Mouse (Mus musculus): ENCODE measurements around the gene Btf3l4.

The Btf3l4 gene

DNA sequence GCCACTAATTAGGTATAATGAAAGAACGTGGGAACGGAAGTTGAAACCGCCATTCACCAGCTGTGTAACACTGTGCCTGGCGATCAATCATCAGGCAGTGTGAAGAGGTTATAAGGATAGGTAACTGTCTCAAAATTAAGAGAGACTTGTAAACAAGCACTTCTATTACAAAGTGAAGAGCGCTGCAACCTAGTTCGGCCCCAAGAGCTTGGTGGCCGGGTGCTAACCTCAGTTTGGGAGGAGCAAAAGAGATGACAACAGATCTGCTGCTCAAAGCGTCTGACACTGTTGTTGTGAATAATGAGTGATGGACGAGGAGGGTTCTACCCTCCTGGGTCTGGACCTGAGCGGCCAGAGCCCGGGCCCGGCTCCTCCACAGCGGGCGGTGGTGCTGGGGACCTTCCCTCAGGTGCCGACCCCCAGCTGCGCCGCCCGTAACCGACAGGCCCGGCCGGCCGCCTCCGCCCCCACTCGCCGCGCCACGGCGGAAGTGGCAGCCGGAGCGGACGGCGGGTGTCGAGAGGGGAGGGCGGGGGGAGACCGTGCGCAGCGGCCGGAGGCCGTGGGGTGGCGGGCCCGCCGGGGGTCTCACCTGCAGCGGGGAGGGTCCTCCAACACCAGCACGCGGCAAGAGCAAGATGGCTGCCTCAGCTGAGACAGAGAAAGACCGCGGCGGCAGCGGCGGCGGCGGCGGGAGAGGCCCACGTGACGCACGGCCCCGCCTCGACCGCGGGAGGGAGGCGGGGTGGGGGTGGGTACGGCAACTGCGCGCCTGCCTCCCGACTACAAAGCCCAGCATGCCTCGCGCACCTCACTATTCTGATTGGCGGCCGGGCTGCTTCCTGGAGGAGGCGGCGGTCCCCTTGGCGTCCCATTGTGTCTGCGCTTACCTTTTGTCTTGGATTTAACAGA lies at the start of gene Btf3l4:
Gene Btf3l4 (minus strand): TSS at position 699 of the 912 bp plus-strand sequence.
- CTCF ChIA-PET = interaction anchor here in 1 of 4 experiments (0.5 to 1.1 kb wide), 3 partner anchors 37 to 284 kb away, joined by 3 to 4 read pairs (median 3); no protein-coding TSS in a partner anchor

GRCm38 (mm10) chr4:108878963-108879822 lies 45.8 kb upstream of the Btf3l4 start, which contains the start of gene Rab3b:
Gene Rab3b, plus strand, starts transcription at chr4:108879063.
- POLR2A ChIA-PET = interaction anchor here (0.9 to 2.4 kb wide), 18 partner anchors 9 to 194 kb away, joined by 3 to 10 read pairs (median 4); partner anchors contain the start of genes Btf3l4 (in 2 of the 4), Nrd1 (in 2 of the 4), A730015C16Rik (in 1 of the 4) and Kti12 (in 1 of the 4)

More for the DNA sequence above, at the start of gene Btf3l4:
- POLR2A ChIA-PET = interaction anchor here (0.6 to 10.4 kb wide), 65 partner anchors 9 to 999 kb away, joined by 3 to 199 read pairs (median 4); partner anchors contain the start of genes Kti12 (in 4 of the 4), A730015C16Rik (in 3 of the 4), Cc2d1b (in 3 of the 4) and Zfyve9 (in 3 of the 4)

GRCm38 (mm10) chr4:108877901-108878300 lies 44.5 kb upstream of the Btf3l4 start:
- CTCF ChIA-PET = interaction anchor here in 1 of 4 experiments (0.6 to 2.3 kb wide), 2 partner anchors 8 to 12 kb away, joined by 3 to 10 read pairs; no protein-coding TSS in a partner anchor
- POLR2A ChIA-PET = interaction anchor here in 3 of 4 experiments (0.7 to 2.4 kb wide), 6 partner anchors 22 to 340 kb away, joined by 3 to 10 read pairs (median 5); partner anchors contain the start of gene Btf3l4 (in 1 of the 3)

More at GRCm38 (mm10) chr4:108878963-108879822, 45.8 kb upstream of the Btf3l4 start, which contains the start of gene Rab3b:
- CTCF ChIA-PET = interaction anchor here in 2 of 4 experiments (0.7 to 2.3 kb wide), 3 partner anchors 9 to 49 kb away, joined by 3 to 10 read pairs (median 5); no protein-coding TSS in a partner anchor

DNA sequence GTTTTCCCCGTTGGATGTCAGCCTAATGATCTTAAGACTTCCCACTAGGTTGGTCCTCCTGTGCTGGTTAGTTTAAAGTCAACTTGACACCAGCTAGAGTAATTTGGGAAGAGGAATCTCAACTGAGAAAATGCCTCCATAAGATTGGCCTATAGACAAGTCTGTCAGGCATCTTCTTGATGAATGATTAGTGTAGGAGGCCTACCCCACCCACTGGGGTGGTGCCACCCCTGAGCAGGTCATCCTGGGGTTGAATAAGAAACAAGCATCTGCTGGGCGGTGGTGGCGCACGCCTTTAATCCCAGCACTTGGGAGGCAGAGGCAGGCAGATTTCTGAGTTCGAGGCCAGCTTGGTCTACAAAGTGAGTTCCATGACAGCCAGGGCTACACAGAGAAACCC lies 40.3 kb upstream of the Btf3l4 start:
- ChIA-PET POLR2A (interaction anchor here in 1 of 4 experiments (0.9 kb wide), 1 partner anchor 39 kb away, joined by 3 read pairs; the partner anchor contains the start of gene Txndc12), CTCF (no interaction called here)

DNA sequence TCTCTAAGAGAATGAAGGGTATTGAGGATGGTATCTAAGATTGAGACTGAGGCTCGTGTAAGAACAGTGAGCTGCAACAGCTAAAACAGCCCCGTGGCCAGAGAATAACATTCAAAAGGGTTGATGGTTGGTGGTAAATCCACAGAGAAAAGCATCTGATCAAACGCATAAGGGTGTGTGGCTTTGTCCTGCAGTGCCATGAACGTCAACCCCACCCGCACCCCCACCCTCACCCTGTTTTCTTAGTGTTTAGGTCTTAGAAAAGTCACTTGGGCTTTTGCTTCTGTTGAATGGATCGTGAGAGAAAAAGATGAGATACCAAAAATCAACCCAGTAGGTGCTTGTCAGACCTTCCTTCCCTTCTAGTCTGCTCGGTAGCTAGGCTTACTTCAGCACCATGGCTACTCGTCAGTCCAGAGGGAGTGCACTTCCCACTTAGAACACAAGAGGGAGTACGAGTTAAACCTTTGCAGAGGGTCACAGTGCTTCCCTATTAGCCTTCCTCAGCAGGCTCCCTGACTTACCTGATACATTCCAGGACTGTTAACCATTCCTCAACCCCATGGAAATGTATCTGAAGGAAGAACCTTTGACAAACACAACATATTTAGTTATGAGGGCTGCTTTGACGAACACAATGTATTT lies 36.4 kb upstream of the Btf3l4 start:
- ChIA-PET CTCF (interaction anchor here (0.5 to 2.3 kb wide), 35 partner anchors 9 to 1066 kb away, joined by 3 to 11 read pairs (median 4); partner anchors contain the start of genes Btf3l4 (in 1 of the 4), Kti12 (in 1 of the 4) and Rab3b (in 1 of the 4)), POLR2A (interaction anchor here in 3 of 4 experiments (0.6 to 2.2 kb wide), 14 partner anchors 9 to 1062 kb away, joined by 3 to 11 read pairs (median 4); no protein-coding TSS in a partner anchor)

- ChIA-PET POLR2A (interaction anchor here in 1 of 4 experiments (0.5 to 0.8 kb wide), 2 partner anchors 18 to 106 kb away, joined by 3 read pairs; partner anchors contain the start of gene A730015C16Rik), CTCF (interaction anchor here in 1 of 4 experiments (0.6 kb wide), 1 partner anchor 11 kb away, joined by 4 read pairs; no protein-coding TSS in a partner anchor)
Measured at GRCm38 (mm10) chr4:108866806-108867205, 33.4 kb upstream of the Btf3l4 start.

DNA sequence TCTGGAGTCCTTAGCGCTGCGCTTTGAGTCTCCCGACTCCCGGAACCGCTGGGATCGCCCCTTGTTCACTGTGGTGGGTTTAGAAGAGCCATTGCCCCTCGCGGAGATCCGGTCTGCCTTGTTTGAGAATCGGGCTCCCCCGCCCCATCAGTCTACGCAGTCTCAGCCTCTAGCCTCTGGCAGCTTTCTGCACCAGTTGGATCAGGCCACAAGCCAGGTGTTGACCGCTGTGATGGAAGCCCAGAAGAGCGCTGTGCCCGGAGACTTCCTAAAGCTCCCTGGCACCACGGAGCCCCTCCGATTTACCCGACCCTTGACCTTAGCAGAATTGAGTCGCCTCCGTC lies 15.1 kb upstream of the Btf3l4 start, which contains the start of gene A730015C16Rik:
Gene A730015C16Rik (minus strand): TSS at position 115 of the 344 bp plus-strand sequence.
- POLR2A ChIA-PET = interaction anchor here in 3 of 4 experiments (0.7 to 9.1 kb wide), 23 partner anchors 8 to 353 kb away, joined by 3 to 199 read pairs (median 4); partner anchors contain the start of genes Btf3l4 (in 3 of the 3) and Txndc12 (in 3 of the 3)
- CTCF ChIA-PET = no interaction called here

DNA sequence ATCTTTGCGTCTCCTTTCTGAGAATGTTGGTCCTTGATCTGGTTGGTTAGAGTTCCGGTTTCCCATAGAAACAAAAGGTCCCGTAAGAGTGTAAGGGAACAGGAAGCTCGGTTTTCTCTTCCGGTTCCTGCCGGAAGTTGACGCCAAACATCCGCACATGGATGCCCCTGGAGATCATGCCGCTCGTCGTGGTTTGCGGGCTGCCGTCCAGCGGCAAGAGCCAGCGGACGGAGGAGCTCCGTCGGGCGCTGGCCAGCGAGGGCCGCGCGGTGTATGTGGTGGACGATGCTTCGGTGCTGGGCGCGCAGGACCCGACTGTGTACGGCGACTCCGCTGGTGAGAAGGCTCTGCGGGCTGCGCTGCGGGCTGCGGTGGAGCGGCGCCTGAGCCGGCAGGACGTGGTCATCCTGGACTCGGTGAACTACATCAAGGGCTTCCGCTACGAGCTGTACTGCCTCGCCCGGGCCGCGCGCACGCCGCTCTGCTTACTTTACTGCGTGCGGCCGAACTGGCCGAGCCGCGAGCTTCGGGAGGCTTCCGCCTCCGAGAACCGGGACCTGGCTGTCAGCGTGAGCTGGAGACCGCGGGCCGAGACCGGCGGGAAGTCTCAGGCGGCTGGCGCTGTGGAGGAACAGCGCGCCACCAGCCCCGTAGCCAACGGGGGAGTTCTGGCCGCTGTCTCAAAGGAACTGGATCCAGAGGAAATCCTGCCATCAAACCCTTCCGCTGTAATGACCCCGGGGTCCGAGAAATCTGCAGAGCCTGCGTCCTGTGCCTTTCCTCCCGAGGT lies 14.5 kb upstream of the Btf3l4 start, which contains the start of gene Kti12:
Gene Kti12 (plus strand): TSS at position 71 of the 790 bp plus-strand sequence.
- POLR2A ChIA-PET = interaction anchor here (0.7 to 9.1 kb wide), 27 partner anchors 9 to 354 kb away, joined by 3 to 199 read pairs (median 4); partner anchors contain the start of genes Btf3l4 (in 4 of the 4), Txndc12 (in 4 of the 4), Cc2d1b (in 1 of the 4) and Orc1 (in 1 of the 4)

GRCm38 (mm10) chr4:108845824-108846569 lies 12.6 kb upstream of the Btf3l4 start:
- ChIA-PET POLR2A (interaction anchor here in 2 of 4 experiments (0.7 to 9.1 kb wide), 6 partner anchors 9 to 586 kb away, joined by 3 to 199 read pairs (median 16); partner anchors contain the start of genes Btf3l4 (in 2 of the 2) and Txndc12 (in 2 of the 2)), CTCF (no interaction called here)

More for the DNA sequence above, 14.5 kb upstream of the Btf3l4 start, which contains the start of gene Kti12:
- CTCF ChIA-PET = interaction anchor here in 2 of 4 experiments (0.6 to 1.5 kb wide), 3 partner anchors 22 to 430 kb away, joined by 3 to 4 read pairs (median 3); no protein-coding TSS in a partner anchor

- CTCF ChIA-PET = no interaction called here
- POLR2A ChIA-PET = interaction anchor here (0.5 to 9.1 kb wide), 11 partner anchors 8 to 133 kb away, joined by 3 to 199 read pairs (median 3); partner anchors contain the start of genes Txndc12 (in 4 of the 4) and Btf3l4 (in 3 of the 4)
Measured at GRCm38 (mm10) chr4:108843336-108843735, 9.9 kb upstream of the Btf3l4 start.

GRCm38 (mm10) chr4:108841920-108842578 lies 8.6 kb upstream of the Btf3l4 start:
- POLR2A ChIA-PET = interaction anchor here in 2 of 4 experiments (0.8 to 9.1 kb wide), 5 partner anchors 7 to 191 kb away, joined by 3 to 199 read pairs (median 4); partner anchors contain the start of genes Btf3l4 (in 2 of the 2) and Txndc12 (in 2 of the 2)
- CTCF ChIA-PET = no interaction called here

GRCm38 (mm10) chr4:108838031-108838430 lies 4.6 kb upstream of the Btf3l4 start:
- ChIA-PET CTCF (interaction anchor here in 2 of 4 experiments (0.6 to 0.8 kb wide), 3 partner anchors 147 to 794 kb away, joined by 3 to 5 read pairs (median 3); no protein-coding TSS in a partner anchor), POLR2A (interaction anchor here (0.6 to 10.4 kb wide), 10 partner anchors 7 to 441 kb away, joined by 3 to 199 read pairs (median 4); partner anchors contain the start of genes Kti12 (in 4 of the 4) and A730015C16Rik (in 3 of the 4))

- CTCF ChIA-PET = no interaction called here
- POLR2A ChIA-PET = interaction anchor here in 2 of 4 experiments (1.0 to 10.4 kb wide), 10 partner anchors 10 to 367 kb away, joined by 3 to 199 read pairs (median 4); partner anchors contain the start of genes A730015C16Rik (in 2 of the 2), Kti12 (in 2 of the 2) and Nrd1 (in 1 of the 2)
Measured at GRCm38 (mm10) chr4:108835496-108835895, 2.1 kb upstream of the Btf3l4 start.

GRCm38 (mm10) chr4:108834971-108835311 lies 1.5 kb upstream of the Btf3l4 start:
- ChIA-PET CTCF (interaction anchor here in 3 of 4 experiments (0.7 kb wide), 3 partner anchors 11 to 1517 kb away, joined by 3 to 4 read pairs (median 3); no protein-coding TSS in a partner anchor), POLR2A (interaction anchor here (0.6 to 10.4 kb wide), 43 partner anchors 8 to 947 kb away, joined by 3 to 199 read pairs (median 5); partner anchors contain the start of genes Kti12 (in 4 of the 4), A730015C16Rik (in 3 of the 4), Zfyve9 (in 2 of the 4) and Cc2d1b (in 1 of the 4))
